Comparison of ENCODE assay signal across 29 mouse cellular contexts in genomic region chr2:70831709-70832350, GRCm38 (mm10). TPM values are rescaled to one million over a fixed set of nuclear protein-coding genes. Genes with fewer than 3 reads are reported as not detected.
A peak's percentile ranks its signal among the peaks of the same experiment; 100 is the strongest.
DNase-seq lines count a peak whose midpoint lies in the region; ATAC-seq and TF ChIP-seq lines count a peak whose summit lies in the region.
"Had no signal": no experiment of that assay in that cellular context is flagged by ENCODE, and none has a peak within 500 bp of the region (broad histone marks: within the 10 kb centered on the region; RNA-seq: fewer than 3 reads in every experiment).

No protein-coding gene starts in this region.

- no peaks in the 10 kb centered on the region for H3K4me1 ChIP-seq in intestine, embryonic 14.5 days (replicated peaks; ENCODE audit: control insufficient read depth, insufficient read depth, low read length)
- 0 out of 2 replicates have a peak, but pooled peaks cover 5% of the 10 kb centered on the region for H3K4me1 ChIP-seq in intestine, postnatal 0 days (replicated peaks; ENCODE audit: control insufficient read depth, insufficient read depth, low read length)
- peaks cover 77% of the 10 kb centered on the region for H3K4me1 ChIP-seq in liver, embryonic 13.5 days (replicated peaks)
- H3K4me1 ChIP-seq in stomach, postnatal 0 days (replicated peaks; ENCODE audit: control insufficient read depth, insufficient read depth), result no peaks in the 10 kb centered on the region
- no peaks in the 10 kb centered on the region for H3K4me1 ChIP-seq in lung, postnatal 0 days (ENCODE audit: insufficient read depth, low read depth, low read length)
- H3K4me1 ChIP-seq: embryonic facial prominence, embryonic 10.5 days; embryonic facial prominence, embryonic 15.5 days; forebrain, embryonic 12.5 days; hindbrain, embryonic 13.5 days; limb, embryonic 12.5 days; midbrain, embryonic 12.5 days; neural tube, embryonic 13.5 days had no signal

- H3K9me3 ChIP-seq in intestine, embryonic 14.5 days (ENCODE audit: control insufficient read depth, low read length), result no peaks in the 10 kb centered on the region
- H3K9me3 ChIP-seq in intestine, postnatal 0 days (ENCODE audit: control insufficient read depth), result no peaks in the 10 kb centered on the region
- no peaks in the 10 kb centered on the region for H3K9me3 ChIP-seq in liver, embryonic 13.5 days (replicated peaks)
- H3K9me3 ChIP-seq in stomach, postnatal 0 days (ENCODE audit: control insufficient read depth, low read length), result no peaks in the 10 kb centered on the region
- no peaks in the 10 kb centered on the region for H3K9me3 ChIP-seq in lung, postnatal 0 days (ENCODE audit: low read length)
- H3K9me3 ChIP-seq: embryonic facial prominence, embryonic 10.5 days; embryonic facial prominence, embryonic 15.5 days; forebrain, embryonic 12.5 days; hindbrain, embryonic 13.5 days; limb, embryonic 12.5 days; midbrain, embryonic 12.5 days; neural tube, embryonic 13.5 days had no signal

- no peak overlapping the region for H3K9ac ChIP-seq in intestine, embryonic 14.5 days (ENCODE audit: low read length)
- no peak overlapping the region for H3K9ac ChIP-seq in intestine, postnatal 0 days (ENCODE audit: low read depth, low read length)
- no peak overlapping the region for H3K9ac ChIP-seq in liver, embryonic 13.5 days
- H3K9ac ChIP-seq in stomach, postnatal 0 days (ENCODE audit: low read length), result no peak overlapping the region
- H3K9ac ChIP-seq in lung, postnatal 0 days (replicated peaks; ENCODE audit: low read depth), result no peak overlapping the region
- H3K9ac ChIP-seq: embryonic facial prominence, embryonic 15.5 days; forebrain, embryonic 12.5 days; forebrain, postnatal 0 days; heart, embryonic 12.5 days; hindbrain, embryonic 13.5 days; limb, embryonic 12.5 days; midbrain, embryonic 12.5 days; neural tube, embryonic 13.5 days had no signal

- WGBS in intestine, embryonic 14.5 days, result 72% methylated on average over 10 of the region's 10 CpGs
- 40% methylated on average over 10 of the region's 10 CpGs for WGBS in intestine, postnatal 0 days
- 64% methylated on average over 10 of the region's 10 CpGs for WGBS in liver, embryonic 13.5 days (ENCODE audit: insufficient replicate concordance)
- 61% methylated on average over 10 of the region's 10 CpGs for WGBS in stomach, postnatal 0 days
- 79% methylated on average over 10 of the region's 10 CpGs for WGBS in lung, postnatal 0 days

- ATAC-seq in intestine, embryonic 14.5 days (replicated peaks; ENCODE audit: low FRiP score, low TSS enrichment, low read depth), result peak; percentile 73; the same call in 1 of the 2 replicates
- peak; percentile 76 for ATAC-seq in intestine, postnatal 0 days
- ATAC-seq in liver, embryonic 13.5 days (ENCODE audit: low read depth), result no peak
- ATAC-seq in stomach, postnatal 0 days (ENCODE audit: low FRiP score, low TSS enrichment), result peak; percentile 67; the same call in 1 of the 2 replicates
- ATAC-seq in lung, postnatal 0 days, result no peak
- ATAC-seq: forebrain, postnatal 0 days had no signal

- TF ChIP-seq CTCF in intestine, postnatal 0 days (IDR thresholded peaks at IDR 0.05; ENCODE audit: low read depth), result no peak
- no peak for TF ChIP-seq CTCF in stomach, postnatal 0 days (IDR thresholded peaks at IDR 0.05; ENCODE audit: low read depth)
- no peak for TF ChIP-seq CTCF in lung, postnatal 0 days (IDR thresholded peaks at IDR 0.05)

- H3K27me3 ChIP-seq in intestine, embryonic 14.5 days (replicated peaks; ENCODE audit: control insufficient read depth, insufficient read depth, low read length), result no peaks in the 10 kb centered on the region
- H3K27me3 ChIP-seq in intestine, postnatal 0 days (replicated peaks; ENCODE audit: control insufficient read depth, insufficient read depth, low read length), result no peaks in the 10 kb centered on the region
- no peaks in the 10 kb centered on the region for H3K27me3 ChIP-seq in liver, embryonic 13.5 days
- H3K27me3 ChIP-seq in stomach, postnatal 0 days (ENCODE audit: control insufficient read depth, insufficient read depth, low read length), result no peaks in the 10 kb centered on the region
- no peaks in the 10 kb centered on the region for H3K27me3 ChIP-seq in lung, postnatal 0 days (replicated peaks; ENCODE audit: insufficient read depth, low read length)
- H3K27me3 ChIP-seq: embryonic facial prominence, embryonic 15.5 days; forebrain, embryonic 12.5 days; heart, embryonic 12.5 days; hindbrain, embryonic 13.5 days; limb, embryonic 12.5 days; midbrain, embryonic 12.5 days had no signal

- no peak for DNase-seq in intestine, embryonic 14.5 days (ENCODE audit: low spot score)
- no peak for DNase-seq in liver, embryonic 13.5 days
- peak; percentile 39 for DNase-seq in stomach, postnatal 0 days (ENCODE audit: low spot score)
- DNase-seq in lung, postnatal 0 days (ENCODE audit: low spot score), result no peak
- DNase-seq in thymus, postnatal 10 days (ENCODE audit: low spot score in 2 of 2), result no peak
- DNase-seq in layer of hippocampus, adult 8-10 months (ENCODE audit: low spot score in 2 of 2), result no peak
- DNase-seq: adrenal gland, adult 8-10 months; B cell, adult 2 months; cerebellum, adult 2 months; cerebellum, postnatal 14 days; forebrain, postnatal 0 days; gastrocnemius, postnatal 14 days; heart, postnatal 4 days; kidney, adult 8-10 months; kidney, postnatal 4 days; lung, adult 2 months; lung, postnatal 14 days; thymus, adult 18-20 months; thymus, postnatal 36 days had no signal

- peak overlapping the region; percentile 43 for H3K27ac ChIP-seq in intestine, embryonic 14.5 days (ENCODE audit: low read depth)
- no peak overlapping the region for H3K27ac ChIP-seq in intestine, postnatal 0 days (ENCODE audit: low read depth, low read length)
- H3K27ac ChIP-seq in liver, embryonic 13.5 days, result peak overlapping the region; percentile 100
- no peak overlapping the region for H3K27ac ChIP-seq in stomach, postnatal 0 days (replicated peaks)
- no peak overlapping the region for H3K27ac ChIP-seq in lung, postnatal 0 days (ENCODE audit: low read length)
- H3K27ac ChIP-seq: embryonic facial prominence, embryonic 10.5 days; embryonic facial prominence, embryonic 15.5 days; forebrain, embryonic 12.5 days; hindbrain, embryonic 13.5 days; kidney, postnatal 0 days; limb, embryonic 12.5 days; midbrain, embryonic 12.5 days; neural tube, embryonic 13.5 days had no signal

- TF ChIP-seq EP300 in stomach, postnatal 0 days (optimal IDR thresholded peaks at IDR 0.05), result no peak
- no peak for TF ChIP-seq EP300 in lung, postnatal 0 days (IDR thresholded peaks at IDR 0.05)

- no peak overlapping the region for H3K4me3 ChIP-seq in intestine, embryonic 14.5 days (ENCODE audit: low read depth, low read length)
- no peak overlapping the region for H3K4me3 ChIP-seq in intestine, postnatal 0 days (ENCODE audit: low read depth, low read length)
- H3K4me3 ChIP-seq in liver, embryonic 13.5 days (replicated peaks), result no peak overlapping the region
- H3K4me3 ChIP-seq in stomach, postnatal 0 days (ENCODE audit: low read depth, low read length), result no peak overlapping the region
- H3K4me3 ChIP-seq in lung, postnatal 0 days (ENCODE audit: low read depth, low read length), result no peak overlapping the region
- H3K4me3 ChIP-seq: embryonic facial prominence, embryonic 10.5 days; embryonic facial prominence, embryonic 15.5 days; forebrain, embryonic 12.5 days; heart, embryonic 12.5 days; hindbrain, embryonic 13.5 days; limb, embryonic 12.5 days; midbrain, embryonic 12.5 days; neural tube, embryonic 13.5 days had no signal

- no peaks in the 10 kb centered on the region for H3K36me3 ChIP-seq in intestine, embryonic 14.5 days (ENCODE audit: control insufficient read depth, insufficient read depth, low read length)
- no peaks in the 10 kb centered on the region for H3K36me3 ChIP-seq in intestine, postnatal 0 days (ENCODE audit: control insufficient read depth, insufficient read depth)
- H3K36me3 ChIP-seq in liver, embryonic 13.5 days, result no peaks in the 10 kb centered on the region
- H3K36me3 ChIP-seq in stomach, postnatal 0 days (ENCODE audit: control insufficient read depth, insufficient read depth, low read length), result no peaks in the 10 kb centered on the region
- no peaks in the 10 kb centered on the region for H3K36me3 ChIP-seq in lung, postnatal 0 days (ENCODE audit: insufficient read depth, low read length)
- H3K36me3 ChIP-seq: embryonic facial prominence, embryonic 10.5 days; embryonic facial prominence, embryonic 15.5 days; forebrain, embryonic 12.5 days; heart, embryonic 12.5 days; hindbrain, embryonic 13.5 days; limb, embryonic 12.5 days; midbrain, embryonic 12.5 days; neural tube, embryonic 13.5 days had no signal

- no peak overlapping the region for H3K4me2 ChIP-seq in intestine, embryonic 14.5 days (ENCODE audit: low read length)
- H3K4me2 ChIP-seq in intestine, postnatal 0 days (replicated peaks; ENCODE audit: low read depth), result no peak overlapping the region
- no peak overlapping the region for H3K4me2 ChIP-seq in liver, embryonic 13.5 days
- H3K4me2 ChIP-seq in stomach, postnatal 0 days (replicated peaks; ENCODE audit: low read depth), result no peak overlapping the region
- no peak overlapping the region for H3K4me2 ChIP-seq in lung, postnatal 0 days (replicated peaks; ENCODE audit: low read depth, low read length)
- H3K4me2 ChIP-seq: embryonic facial prominence, embryonic 15.5 days; forebrain, embryonic 12.5 days; heart, embryonic 12.5 days; hindbrain, embryonic 13.5 days; limb, embryonic 12.5 days; midbrain, embryonic 12.5 days; neural tube, embryonic 13.5 days had no signal

RNA-seq across cellular contexts. Expression of gene Tlk1, which starts 6.3 kb away (rescaled TPM):
- polyA plus RNA-seq in intestine, embryonic 14.5 days (2014; fragmentation: Nextera tagmentation; extraction: Ambion mirVana), result 36.7 and 37.6 TPM in 2 replicates
- polyA plus RNA-seq in intestine, postnatal 0 days (2015; fragmentation: Nextera tagmentation; extraction: Ambion mirVana), result 27.8 and 30.5 TPM in 2 replicates
- 28.1 and 29.5 TPM in 2 replicates for polyA plus RNA-seq in liver, embryonic 13.5 days (2015; fragmentation: Nextera tagmentation; extraction: Ambion mirVana)
- 26.0 and 26.7 TPM in 2 replicates for polyA plus RNA-seq in stomach, postnatal 0 days (2015; fragmentation: Nextera tagmentation; extraction: Ambion mirVana)
- 23.7 and 27.8 TPM in 2 replicates for polyA plus RNA-seq in lung, postnatal 0 days (2015; fragmentation: Nextera tagmentation; extraction: Ambion mirVana)
- total RNA-seq in layer of hippocampus, adult 8-10 months (2022), result 10 to 100 TPM; 68.5 to 79.4 (median 77.8) TPM

Comparison
In these comparisons a context has a peak if more than half of its experiments do, and no peak if none do; other contexts are left out.
1. H3K27ac ChIP-seq: peak in intestine, embryonic 14.5 days (single experiment) and liver, embryonic 13.5 days (single experiment); none in intestine, postnatal 0 days (single experiment), stomach, postnatal 0 days (single experiment) and lung, postnatal 0 days (single experiment).
2. ATAC-seq: peak in intestine, embryonic 14.5 days (single experiment), intestine, postnatal 0 days (single experiment) and stomach, postnatal 0 days (single experiment); none in liver, embryonic 13.5 days (single experiment) and lung, postnatal 0 days (single experiment).